Mouse (Mus musculus): ENCODE data around the gene Ins2. TPM values are rescaled to one million over a fixed set of nuclear protein-coding genes. Genes with fewer than 3 reads are reported as not detected.

Ins2 gene
- polyA plus RNA-seq, 1 experiment from 2014 or later: not detected

- Histone ChIP-seq H3K9ac (peak overlapping the region; percentile 31; the same call in 1 of the 2 replicates), H3K27me3 (peaks cover 70% of the 10 kb centered on the region), H3K4me2 (replicated peaks) (peak overlapping the region; percentile 71), H3K36me3 (peaks cover 22% of the 10 kb centered on the region; the same call in 1 of the 2 replicates), H3K9me3 (replicated peaks) (no peaks in the 10 kb centered on the region), H3K4me1 (peaks cover 49% of the 10 kb centered on the region), H3K27ac (replicated peaks) (peak overlapping the region; percentile 55; the same call in 1 of the 2 replicates), H3K4me3 (replicated peaks) (peak overlapping the region; percentile 60)
- 48% methylated on average over 4 of the region's 4 CpGs for WGBS
- no peak; the same call in 1 of the 2 replicates for ATAC-seq (ENCODE audit: insufficient number of reproducible peaks, low FRiP score, low TSS enrichment, low read depth)
Observed at GRCm38 (mm10) chr7:142656055-142656454, 87.1 kb downstream of the Ins2 start.

GRCm38 (mm10) chr7:142655633-142656032 is 87.5 kb downstream of the Ins2 start:
- H3K9me3 ChIP-seq (replicated peaks): no peaks in the 10 kb centered on the region
- peaks cover 44% of the 10 kb centered on the region for H3K4me1 ChIP-seq
- H3K4me3 ChIP-seq (replicated peaks): peak overlapping the region; percentile 60
- peak overlapping the region; percentile 15; the same call in 1 of the 2 replicates for H3K9ac ChIP-seq
- no peak overlapping the region for H3K27ac ChIP-seq (replicated peaks)
- peak overlapping the region; percentile 71 for H3K4me2 ChIP-seq (replicated peaks)
- H3K27me3 ChIP-seq: peaks cover 66% of the 10 kb centered on the region
- ATAC-seq (ENCODE audit: insufficient number of reproducible peaks, low FRiP score, low TSS enrichment, low read depth): no peak
- WGBS: 16% methylated on average over 11 of the region's 11 CpGs
- peaks cover 24% of the 10 kb centered on the region; the same call in 1 of the 2 replicates for H3K36me3 ChIP-seq

GRCm38 (mm10) chr7:142653726-142654125 is 89.5 kb downstream of the Ins2 start:
- H3K36me3 ChIP-seq: peaks cover 24% of the 10 kb centered on the region; the same call in 1 of the 2 replicates
- H3K4me2 ChIP-seq (replicated peaks): no peak overlapping the region
- peaks cover 29% of the 10 kb centered on the region for H3K4me1 ChIP-seq
- 0 out of 2 replicates have a peak overlapping the region, but pooled peaks have one; percentile 39 for H3K27ac ChIP-seq (replicated peaks)
- H3K9ac ChIP-seq: no peak overlapping the region
- H3K4me3 ChIP-seq (replicated peaks): peak overlapping the region; percentile 60; the same call in 1 of the 2 replicates
- WGBS: 19% methylated on average over 18 of the region's 18 CpGs
- peaks cover 47% of the 10 kb centered on the region for H3K27me3 ChIP-seq
- ATAC-seq (ENCODE audit: insufficient number of reproducible peaks, low FRiP score, low TSS enrichment, low read depth): no peak
- H3K9me3 ChIP-seq (replicated peaks): no peaks in the 10 kb centered on the region

GRCm38 (mm10) chr7:142646676-142647075 is 96.5 kb downstream of the Ins2 start:
- Histone ChIP-seq H3K4me1 (peaks cover 19% of the 10 kb centered on the region), H3K27ac (replicated peaks) (0 out of 2 replicates have a peak overlapping the region, but pooled peaks have one; percentile 22), H3K4me2 (replicated peaks) (no peak overlapping the region), H3K36me3 (peaks cover 6% of the 10 kb centered on the region; the same call in 1 of the 2 replicates), H3K9ac (no peak overlapping the region), H3K4me3 (replicated peaks) (no peak overlapping the region), H3K9me3 (replicated peaks) (no peaks in the 10 kb centered on the region), H3K27me3 (no peaks in the 10 kb centered on the region)
- WGBS: 21% methylated on average over 6 of the region's 6 CpGs
- no peak; the same call in 1 of the 2 replicates for ATAC-seq (ENCODE audit: insufficient number of reproducible peaks, low FRiP score, low TSS enrichment, low read depth)

GRCm38 (mm10) chr7:142645045-142645444 is 98.1 kb downstream of the Ins2 start:
- Histone ChIP-seq H3K36me3 (no peaks in the 10 kb centered on the region), H3K27me3 (no peaks in the 10 kb centered on the region), H3K9ac (no peak overlapping the region), H3K4me3 (replicated peaks) (no peak overlapping the region), H3K4me2 (replicated peaks) (no peak overlapping the region), H3K9me3 (replicated peaks) (no peaks in the 10 kb centered on the region), H3K27ac (replicated peaks) (peak overlapping the region; percentile 18; the same call in 1 of the 2 replicates), H3K4me1 (peaks cover 19% of the 10 kb centered on the region)
- WGBS: 21% methylated on average over 5 of the region's 5 CpGs
- ATAC-seq (ENCODE audit: insufficient number of reproducible peaks, low FRiP score, low TSS enrichment, low read depth): no peak

- Histone ChIP-seq H3K36me3 (no peaks in the 10 kb centered on the region), H3K4me2 (replicated peaks) (no peak overlapping the region), H3K9ac (no peak overlapping the region), H3K4me1 (peaks cover 6% of the 10 kb centered on the region), H3K4me3 (replicated peaks) (no peak overlapping the region), H3K9me3 (replicated peaks) (no peaks in the 10 kb centered on the region), H3K27ac (replicated peaks) (no peak overlapping the region), H3K27me3 (no peaks in the 10 kb centered on the region)
- no peak for ATAC-seq (ENCODE audit: insufficient number of reproducible peaks, low FRiP score, low TSS enrichment, low read depth)
Observed at GRCm38 (mm10) chr7:142636178-142636577, 107.0 kb downstream of the Ins2 start.

GRCm38 (mm10) chr7:142630691-142631090 is 112.5 kb downstream of the Ins2 start:
- 75% methylated on average over 10 of the region's 10 CpGs for WGBS
- Histone ChIP-seq H3K4me2 (replicated peaks) (no peak overlapping the region), H3K4me1 (0 out of 2 replicates have a peak, but pooled peaks cover 6% of the 10 kb centered on the region), H3K36me3 (no peaks in the 10 kb centered on the region), H3K4me3 (replicated peaks) (no peak overlapping the region), H3K27me3 (no peaks in the 10 kb centered on the region), H3K9ac (no peak overlapping the region), H3K9me3 (replicated peaks) (no peaks in the 10 kb centered on the region), H3K27ac (replicated peaks) (no peak overlapping the region)
- no peak for ATAC-seq (ENCODE audit: insufficient number of reproducible peaks, low FRiP score, low TSS enrichment, low read depth)

GRCm38 (mm10) chr7:142629806-142630205 is 113.4 kb downstream of the Ins2 start:
- WGBS: 68% methylated on average over 6 of the region's 6 CpGs
- Histone ChIP-seq H3K9me3 (replicated peaks) (no peaks in the 10 kb centered on the region), H3K27ac (replicated peaks) (no peak overlapping the region), H3K36me3 (no peaks in the 10 kb centered on the region), H3K4me3 (replicated peaks) (no peak overlapping the region), H3K27me3 (no peaks in the 10 kb centered on the region), H3K4me2 (replicated peaks) (no peak overlapping the region), H3K9ac (no peak overlapping the region), H3K4me1 (0 out of 2 replicates have a peak, but pooled peaks cover 6% of the 10 kb centered on the region)
- ATAC-seq (ENCODE audit: insufficient number of reproducible peaks, low FRiP score, low TSS enrichment, low read depth): no peak

MicroRNAs encoded within 50 kb of the gene (microRNA counts, 519-probe panel; counts per million panel counts)
- 2,070 counts per million, percentile 43 among the panel's probes with 10 or more counts for microRNA mmu-miR-483

Small RNAs within 50 kb of the gene (microRNA-seq; reads per million reads assigned to microRNA genes)
- 1,649 reads per million, percentile 81 among the genes with 10 or more reads in this experiment for gene Mir483 (ENCODE audit: borderline number of aligned reads)

Other genes with a start within 250 kb of the Ins2 start
- gene Tnnt3, start 244.5 kb downstream of the Ins2 start, polyA plus RNA-seq (2015; fragmentation: Nextera tagmentation; extraction: Ambion mirVana): 167 and 228 TPM in 2 replicates
- gene Mrpl23, start 210.7 kb downstream of the Ins2 start, polyA plus RNA-seq (2015; fragmentation: Nextera tagmentation; extraction: Ambion mirVana): 28.5 and 32.7 TPM in 2 replicates
- 970 and 1,114 TPM in 2 replicates for gene Igf2, start 76.6 kb downstream of the Ins2 start, polyA plus RNA-seq (2015; fragmentation: Nextera tagmentation; extraction: Ambion mirVana)
- gene Gm49394, start 73.4 kb downstream of the Ins2 start, polyA plus RNA-seq (2015; fragmentation: Nextera tagmentation; extraction: Ambion mirVana): 0.25 and 0.80 TPM in 2 replicates
- 0.57 and 1.1 TPM in 2 replicates for gene Th, start 187.7 kb upstream of the Ins2 start, polyA plus RNA-seq (2015; fragmentation: Nextera tagmentation; extraction: Ambion mirVana)
- gene Ascl2, start 225.9 kb upstream of the Ins2 start, polyA plus RNA-seq (2015; fragmentation: Nextera tagmentation; extraction: Ambion mirVana): 2.0 and 2.1 TPM in 2 replicates